Mouse (Mus musculus): ENCODE measurements at regions not wholly inside any gene's neighbourhood (a gene's known extent, or its start where the extent isn't known, plus 50 kb on each side); places are given as distances from the start of the nearest gene placed in this dataset.

DNA sequence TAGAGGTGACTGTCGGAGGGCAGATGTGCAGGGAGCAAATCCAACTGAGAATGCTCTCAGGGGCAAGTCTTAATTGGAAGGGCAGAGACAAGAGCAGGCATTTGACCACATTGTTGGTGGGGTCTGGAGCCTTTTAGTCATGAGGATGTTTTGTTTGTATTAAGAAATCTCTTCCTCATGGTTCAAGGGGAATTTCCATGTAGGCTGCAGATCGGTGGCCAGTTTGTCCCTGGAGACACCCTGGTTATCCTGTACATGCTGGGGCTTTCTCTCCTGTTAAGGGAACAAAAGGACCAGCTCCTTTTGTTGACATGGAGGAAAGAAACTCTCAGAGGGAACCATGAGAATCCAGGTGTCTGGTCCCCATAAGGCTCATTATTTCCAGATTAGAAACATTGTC, 174.4 kb downstream of the Rab11fip4 start:
- no peak for DNase-seq (ENCODE audit: low spot score)

DNA sequence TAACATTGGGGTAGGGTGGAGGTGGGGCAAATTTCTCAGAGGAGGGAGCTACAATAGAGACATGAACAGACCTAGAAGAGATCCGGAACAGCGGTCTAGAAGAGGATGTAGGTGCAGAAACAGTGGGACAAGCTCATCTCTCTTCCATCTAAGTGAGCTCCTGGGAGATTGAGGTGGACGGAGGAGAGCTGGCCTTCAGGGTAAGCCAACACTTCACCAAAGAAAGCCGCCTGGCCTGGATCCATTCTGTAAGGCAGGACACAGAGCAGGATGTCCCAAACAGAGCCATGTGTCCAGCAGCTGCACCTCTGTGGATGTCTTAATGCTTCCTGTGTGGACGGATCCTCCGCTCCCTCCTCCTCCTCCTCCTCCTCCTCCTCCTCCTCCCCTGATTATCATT, 173.0 kb downstream of the Rab11fip4 start:
- no peak for DNase-seq (ENCODE audit: low spot score)

DNA sequence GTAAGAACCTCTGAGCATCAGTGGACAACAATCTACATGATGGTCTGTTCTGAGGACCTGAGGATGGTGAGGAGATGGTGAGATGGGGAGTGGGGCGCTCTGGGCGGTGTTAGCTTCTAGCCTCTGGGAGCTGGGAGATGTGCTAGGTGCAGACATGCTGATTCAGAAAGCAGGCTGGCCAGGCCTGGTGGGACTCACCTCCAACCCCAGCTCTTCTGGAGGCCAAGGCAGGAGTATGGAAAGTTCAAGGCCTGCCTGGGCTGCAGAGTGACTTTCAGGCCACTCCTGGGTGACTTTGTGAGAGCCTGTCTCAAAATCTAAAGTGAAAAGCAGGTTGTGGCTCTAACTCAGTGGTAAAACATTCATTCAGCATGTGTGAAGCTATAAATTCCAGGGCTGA, 171.6 kb downstream of the Rab11fip4 start:
- DNase-seq (ENCODE audit: low spot score), result no peak

DNA sequence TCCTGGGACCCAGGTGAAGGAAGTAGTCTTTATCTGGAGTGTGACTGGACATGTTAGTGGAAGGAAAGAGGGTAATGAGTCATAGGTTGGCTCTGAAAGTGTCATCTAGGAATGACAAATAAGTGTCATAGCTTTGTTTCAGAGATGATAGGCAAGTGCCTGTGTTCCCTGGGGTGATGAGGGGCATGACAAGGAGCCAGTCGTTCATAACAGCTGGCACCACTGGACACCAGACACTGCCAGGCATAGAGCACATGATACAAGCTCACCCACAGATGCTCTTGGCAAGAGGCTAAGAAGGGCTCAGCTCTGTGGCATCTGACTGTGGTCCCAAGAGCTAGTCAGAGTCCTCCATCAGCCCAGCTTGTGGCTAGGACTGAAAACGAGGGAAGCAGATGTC, 171.0 kb downstream of the Rab11fip4 start:
- DNase-seq (ENCODE audit: low spot score), result no peak

DNA sequence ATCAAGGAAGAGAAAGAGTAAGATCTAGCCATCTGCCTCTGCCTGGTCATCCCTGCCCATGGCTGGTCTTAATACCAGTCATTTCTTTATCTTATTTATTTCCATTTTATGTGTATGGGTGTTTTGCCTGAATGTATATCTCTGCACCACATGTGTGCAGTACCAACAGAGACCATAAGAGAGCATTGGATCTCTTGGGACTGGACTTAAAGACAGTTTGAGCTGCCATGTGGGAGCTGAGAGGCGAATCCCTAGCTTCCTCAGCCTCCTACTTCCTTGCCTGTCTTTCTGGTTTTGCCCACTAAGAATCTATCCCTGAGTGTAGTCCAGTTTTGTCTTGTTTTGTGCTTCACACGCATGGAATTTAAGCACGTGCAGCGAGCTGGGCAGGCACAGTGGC, 169.5 kb downstream of the Rab11fip4 start:
- no peak for DNase-seq (ENCODE audit: low spot score)

DNA sequence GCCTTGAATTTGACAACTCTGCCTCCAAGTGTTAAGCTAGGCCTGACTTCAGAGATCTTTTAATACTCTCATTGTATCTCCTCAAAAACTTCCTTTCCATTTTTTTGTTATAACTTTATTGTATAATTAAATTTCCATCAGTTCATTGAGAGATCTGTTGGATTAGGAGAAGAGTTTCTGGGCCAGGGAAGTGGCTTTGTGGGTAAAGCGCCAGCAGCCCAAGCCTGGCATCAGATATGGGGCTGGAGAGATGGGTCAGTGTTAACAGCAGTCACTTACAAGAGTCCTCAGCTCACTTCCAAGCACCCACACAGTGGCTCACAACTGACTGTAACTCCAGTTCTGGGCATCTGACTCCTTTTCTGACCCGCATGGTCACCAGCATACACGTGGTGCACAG, 167.3 kb downstream of the Rab11fip4 start:
- DNase-seq (ENCODE audit: low spot score), result no peak

DNA sequence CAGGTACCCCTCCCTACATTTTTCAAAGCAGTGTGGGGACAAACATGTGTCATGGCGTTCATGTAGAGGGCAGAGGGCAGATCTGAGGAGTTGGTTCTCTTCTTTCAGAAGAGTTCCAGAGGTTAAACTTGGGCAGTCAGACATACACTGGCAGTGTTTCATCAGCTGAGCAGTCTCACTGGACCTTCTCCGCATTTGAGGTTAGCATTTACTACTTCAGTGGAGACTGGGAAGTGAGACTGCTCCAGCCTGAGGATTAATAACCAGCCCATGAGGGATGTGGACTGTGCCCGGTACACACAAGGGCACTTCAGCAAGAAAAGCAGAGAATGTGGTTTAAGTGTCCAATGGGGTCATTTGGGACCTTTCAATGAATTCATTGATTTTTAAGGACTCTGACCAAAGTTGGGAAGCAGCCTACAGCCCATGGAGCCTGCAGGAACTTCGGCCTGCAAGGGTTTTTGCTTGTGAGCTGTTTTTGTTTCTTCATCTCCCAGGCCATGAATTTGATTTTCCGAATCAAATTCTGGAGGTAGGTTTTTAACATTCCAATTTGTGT, 166.6 kb downstream of the Rab11fip4 start:
- no peak for DNase-seq (ENCODE audit: low spot score)

DNA sequence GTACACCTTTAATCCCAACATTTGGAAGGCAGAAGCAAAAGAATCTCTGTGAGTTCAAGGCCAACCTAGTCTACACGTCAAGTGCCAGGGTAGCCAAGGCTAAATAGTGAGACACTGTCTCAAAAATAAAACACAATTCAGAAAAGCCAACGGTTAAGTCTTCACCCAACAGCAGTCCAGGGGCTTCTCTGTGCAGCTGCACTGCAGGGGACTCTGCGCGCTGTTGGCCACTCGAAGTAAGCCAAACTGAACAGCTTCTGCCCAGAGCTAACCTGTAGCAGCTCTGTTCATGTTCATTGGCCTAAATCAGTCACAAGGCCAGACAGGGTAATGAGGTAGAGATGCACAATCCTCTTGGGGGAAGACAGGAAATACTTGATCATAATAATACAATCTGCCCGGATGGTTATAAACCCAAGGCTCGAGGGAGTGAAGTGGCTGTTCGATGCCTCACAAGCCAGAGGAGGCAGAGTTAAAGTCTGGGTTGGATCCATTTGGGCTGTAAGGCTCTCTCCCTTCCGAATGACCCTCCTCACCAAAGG, 165.4 kb downstream of the Rab11fip4 start:
- DNase-seq (ENCODE audit: low spot score), result no peak

DNA sequence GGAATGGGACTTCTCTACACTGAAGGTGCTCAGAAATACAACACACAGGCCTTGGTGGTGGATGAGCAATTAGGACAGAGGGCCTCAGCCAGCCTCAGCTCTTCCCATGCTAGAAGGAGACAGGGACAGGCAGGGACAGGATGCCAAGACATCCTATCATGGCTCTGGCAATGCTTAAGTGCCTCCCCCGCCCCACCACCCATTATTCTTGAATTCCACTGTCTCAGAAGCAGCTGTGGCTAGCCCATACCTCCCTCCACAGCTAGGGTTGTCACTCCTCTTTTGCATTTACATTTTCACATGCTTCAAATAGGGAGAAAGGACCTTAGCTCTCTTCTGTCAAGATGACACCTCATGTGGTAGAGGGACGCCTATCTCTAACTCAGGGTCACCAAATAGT, 162.5 kb downstream of the Rab11fip4 start:
- DNase-seq (ENCODE audit: low spot score), result no peak

DNA sequence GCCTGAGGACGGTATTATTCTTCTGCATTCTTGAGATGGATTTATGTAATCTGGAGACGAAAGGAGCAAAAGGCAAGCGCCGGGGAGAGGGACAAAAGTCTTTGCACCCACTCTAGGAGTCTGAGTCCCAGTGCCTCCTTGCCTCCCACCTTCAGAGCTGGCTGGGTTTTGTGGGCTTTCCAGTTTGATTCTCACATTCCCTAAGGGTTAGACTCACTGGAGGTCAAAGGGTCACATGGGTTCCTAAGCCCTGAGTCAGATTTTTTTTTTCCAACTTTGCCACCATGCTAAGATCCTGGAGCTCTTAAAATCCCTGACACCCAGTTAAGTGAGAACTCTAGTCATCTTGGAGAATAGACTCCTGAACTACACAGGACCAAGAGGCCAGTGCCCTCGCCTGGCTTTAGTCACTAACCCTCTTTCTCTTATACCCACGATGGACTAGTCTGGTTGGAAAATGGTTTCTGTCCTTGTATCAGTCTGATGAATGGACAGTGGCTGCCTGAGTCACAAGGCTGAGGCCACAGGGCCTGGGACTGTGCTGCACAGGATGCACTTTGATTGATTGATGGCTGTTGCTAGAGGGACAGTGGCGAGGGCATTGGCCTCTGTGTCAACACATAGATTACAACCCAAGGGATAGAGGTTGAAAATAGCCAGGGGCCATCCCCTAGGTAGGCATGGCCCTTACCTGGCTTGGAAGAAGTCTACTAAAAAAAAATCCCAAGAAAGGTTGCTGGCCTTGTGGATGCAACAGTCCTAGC, 161.9 kb downstream of the Rab11fip4 start:
- DNase-seq (ENCODE audit: low spot score), result no peak

DNA sequence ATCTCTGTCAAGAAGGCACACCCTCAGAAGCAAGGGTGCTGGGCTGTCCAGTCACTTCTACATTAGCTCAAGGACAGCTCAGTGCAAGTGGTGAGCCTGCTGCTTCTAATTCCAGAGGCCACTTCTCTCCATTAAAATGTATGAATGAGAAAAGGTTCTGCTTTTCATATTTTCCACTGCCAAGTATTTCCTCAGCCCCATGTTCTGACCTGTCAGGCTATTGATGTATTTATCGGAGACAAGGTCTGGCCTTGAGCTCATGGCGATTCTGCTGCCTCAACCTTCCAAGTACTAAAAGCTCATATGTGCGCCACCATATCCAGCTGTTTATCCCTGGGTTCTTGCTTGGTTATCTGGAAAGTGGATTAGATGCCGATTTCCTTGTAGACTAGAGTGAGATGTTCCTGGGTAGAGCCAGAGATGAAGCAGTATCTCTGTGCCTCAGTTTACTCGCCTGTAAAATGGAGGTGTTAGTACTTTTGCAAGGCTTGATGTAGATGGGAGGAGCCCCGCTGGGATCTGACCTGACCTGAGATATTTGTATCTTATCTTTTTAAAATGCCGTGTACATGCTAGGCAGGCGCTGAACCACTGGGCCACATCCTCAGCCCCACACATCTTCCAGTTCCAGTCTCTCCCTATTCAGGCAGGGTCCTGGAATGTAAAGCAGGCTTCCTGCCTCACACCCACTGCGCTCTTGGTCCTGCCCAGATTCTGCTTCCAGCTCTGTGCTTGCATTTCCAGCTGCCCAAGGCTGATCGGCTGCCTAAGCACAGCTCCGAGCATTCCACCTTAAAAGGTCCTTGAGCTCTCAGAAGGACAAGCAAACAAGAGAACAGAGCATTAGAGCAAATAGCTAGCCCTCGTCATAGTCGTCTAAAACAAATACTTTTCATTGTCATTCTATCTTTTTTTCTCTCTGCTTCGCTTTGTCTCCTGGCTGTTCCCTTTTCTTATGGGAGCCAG, 161.0 kb downstream of the Rab11fip4 start:
- no peak for DNase-seq (ENCODE audit: low spot score)

DNA sequence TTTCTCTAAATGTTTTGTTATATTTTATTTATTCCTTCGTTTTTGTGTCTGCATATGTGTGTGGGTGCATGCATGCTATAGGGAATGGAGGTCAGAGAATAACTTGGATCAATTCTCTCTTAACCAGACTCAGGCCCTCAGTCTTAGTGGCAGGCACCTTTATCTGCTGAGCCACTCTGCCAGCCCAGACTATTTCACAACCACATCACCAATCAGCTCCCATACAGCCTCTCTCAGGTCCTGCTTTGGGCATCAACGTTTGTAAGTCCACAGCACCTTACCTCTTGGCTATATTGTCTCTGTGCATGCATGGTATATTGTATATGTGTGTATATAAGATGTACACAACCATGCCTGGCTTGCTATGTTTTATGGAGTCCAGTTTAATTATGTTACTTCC, 159.9 kb downstream of the Rab11fip4 start:
- DNase-seq (ENCODE audit: low spot score), result no peak

DNA sequence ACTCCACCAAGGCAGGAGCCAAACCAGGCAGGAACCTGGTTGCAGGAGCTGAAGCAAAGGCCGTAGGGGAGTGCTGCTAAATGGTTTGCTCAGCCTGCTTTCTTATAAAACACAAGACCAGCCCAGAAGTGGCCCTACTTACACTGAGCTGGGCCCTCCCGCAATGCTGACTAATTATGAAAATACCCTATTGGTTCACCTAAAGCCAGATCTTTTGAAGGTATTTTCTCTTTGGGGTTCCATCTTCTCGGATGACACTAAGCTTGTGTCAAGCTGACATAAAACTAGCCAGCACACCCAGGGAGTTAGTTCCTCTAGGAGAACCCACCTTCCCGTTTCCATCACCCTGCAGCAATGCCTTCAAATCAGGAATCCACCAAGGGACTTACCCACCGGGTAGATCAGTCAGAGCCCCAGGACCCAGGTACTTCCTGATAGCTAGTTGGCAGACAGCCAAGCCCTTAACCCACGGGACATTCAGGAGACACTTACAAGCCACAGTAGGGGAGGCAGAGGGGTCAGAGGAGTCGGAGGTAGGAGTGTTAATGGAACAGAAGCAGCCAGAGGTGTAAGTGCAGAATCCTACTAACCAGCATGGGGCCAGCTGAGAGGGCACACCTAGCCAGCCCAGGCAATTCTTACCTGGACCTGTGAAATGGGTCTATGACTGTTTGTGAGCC, 158.9 kb downstream of the Rab11fip4 start:
- no peak for DNase-seq (ENCODE audit: low spot score)

DNA sequence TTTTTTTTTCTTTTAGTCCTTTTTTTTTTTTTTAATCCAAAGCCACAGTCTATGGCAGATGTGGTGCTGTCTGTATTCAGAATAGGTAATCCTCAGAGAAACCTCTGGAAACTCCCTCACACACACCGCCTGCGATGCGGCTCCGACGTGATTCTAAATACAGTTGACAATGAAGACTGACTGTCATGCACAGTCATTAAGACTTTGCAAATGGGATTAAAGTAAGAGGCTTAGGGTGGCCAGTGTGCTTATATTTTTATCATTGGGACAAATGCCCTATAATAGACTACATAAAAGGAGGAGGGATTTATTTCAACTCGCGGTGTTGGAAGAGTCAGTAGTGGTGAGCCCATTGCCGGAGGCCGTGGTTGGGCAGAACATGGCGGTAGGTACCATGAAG, 158.1 kb downstream of the Rab11fip4 start:
- no peak for DNase-seq (ENCODE audit: low spot score)

DNA sequence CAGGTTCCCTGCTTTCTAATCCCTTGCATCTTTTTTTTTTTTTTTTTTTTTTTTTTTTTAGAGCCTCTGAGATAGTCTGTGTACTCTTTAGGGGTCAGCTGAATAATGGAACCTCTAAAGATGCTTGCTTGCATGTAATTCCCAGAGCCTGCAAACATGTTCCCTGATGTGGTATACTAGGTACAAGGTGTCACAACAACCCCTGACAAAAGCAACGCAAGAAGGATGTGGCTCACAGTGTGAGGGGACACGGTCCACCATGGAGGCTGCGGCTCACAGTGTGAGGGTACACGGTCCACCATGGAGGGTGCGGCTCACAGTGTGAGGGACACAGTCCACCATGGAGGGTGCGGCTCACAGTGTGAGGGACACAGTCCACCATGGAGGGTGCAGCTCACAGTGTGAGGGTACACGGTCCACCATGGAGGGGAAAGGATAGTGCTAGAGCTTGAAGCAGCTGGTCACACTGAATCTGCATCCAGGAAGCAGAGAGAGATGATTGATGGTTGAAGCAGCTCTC, 157.7 kb downstream of the Rab11fip4 start:
- no peak for DNase-seq (ENCODE audit: low spot score)

DNA sequence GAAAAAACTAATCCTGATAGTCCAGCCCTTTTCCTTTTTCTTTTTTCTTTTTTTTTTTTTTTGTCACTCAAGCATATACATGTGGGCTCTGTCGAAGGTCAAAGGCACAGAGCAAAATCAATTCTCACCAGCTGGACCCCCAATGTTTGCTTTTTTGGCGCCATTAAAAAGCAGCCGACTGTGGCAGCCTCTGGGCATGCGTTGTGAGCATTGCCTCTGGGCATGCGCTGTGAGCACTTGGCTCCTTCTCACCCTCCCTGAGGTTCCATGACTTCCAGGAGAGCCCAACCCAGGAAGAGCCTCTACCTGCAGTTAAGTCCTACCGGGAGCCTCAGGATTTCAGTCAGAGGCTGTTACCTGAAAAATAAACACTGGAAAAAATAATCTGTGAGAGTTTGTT, 156.8 kb downstream of the Rab11fip4 start:
- no peak for DNase-seq (ENCODE audit: low spot score)
